Mouse (Mus musculus) layer of hippocampus, adult 2 months (tissue): ENCODE data around the gene H2-T22. TPM values are rescaled to one million over a fixed set of nuclear protein-coding genes. Genes with fewer than 3 reads are reported as not detected.
"Not testable (repeated sequence)": the region's sequence is repeated elsewhere in the genome, so short reads cannot be mapped to it uniquely, and the experiment has no call there.

Source experiments
- DNase-seq, 2 experiments: peaks; one replicate each; pipeline ENCODE4 v3.0.0; 2022; ENCODE audit warnings: low spot score in 2 of 2
- H3K27ac ChIP-seq: fragments of 200-600 bp; 2 replicates; pipeline ENCODE4 v1.8.1; 2022
- H3K4me3 ChIP-seq: fragments of 200-600 bp; 2 replicates; pipeline ENCODE4 v1.8.1; 2022; ENCODE audit warnings: mild to moderate bottlenecking
- CTCF ChIP-seq: fragments of 200-600 bp; conservative IDR thresholded peaks from 2 replicates; pipeline ENCODE4 v1.8.1; 2022; ENCODE audit warnings: antibody characterized with exemption, mild to moderate bottlenecking, moderate library complexity
- long read RNA-seq, 2 experiments: library from polyadenylated mRNA; stranded (forward); transcript quantifications; one replicate each; pipeline ENCODE4 v2.0.0; 2021; ENCODE audit warnings: borderline mapping rate in 2 of 2
- total RNA-seq, 2 experiments: library from RNA; stranded (reverse); gene quantifications; 2 replicates each; pipeline ENCODE4 v1.2.3; 2021

The H2-T22 gene
- 10 to 100 TPM in 1 of 2 experiments, 1 to 10 TPM in 1; 9.1 to 10.3 TPM for total RNA-seq
- long read RNA-seq, experiment 1, partial matches to known transcripts, result 1 of 2 reads
- long read RNA-seq, experiment 1, other reads (novel, unspliced or antisense), result 1 of 2 reads
- long read RNA-seq, experiment 2, partial matches to known transcripts, result 2 of 7 reads
- long read RNA-seq, experiment 2, other reads (novel, unspliced or antisense), result 5 of 7 reads

DNA sequence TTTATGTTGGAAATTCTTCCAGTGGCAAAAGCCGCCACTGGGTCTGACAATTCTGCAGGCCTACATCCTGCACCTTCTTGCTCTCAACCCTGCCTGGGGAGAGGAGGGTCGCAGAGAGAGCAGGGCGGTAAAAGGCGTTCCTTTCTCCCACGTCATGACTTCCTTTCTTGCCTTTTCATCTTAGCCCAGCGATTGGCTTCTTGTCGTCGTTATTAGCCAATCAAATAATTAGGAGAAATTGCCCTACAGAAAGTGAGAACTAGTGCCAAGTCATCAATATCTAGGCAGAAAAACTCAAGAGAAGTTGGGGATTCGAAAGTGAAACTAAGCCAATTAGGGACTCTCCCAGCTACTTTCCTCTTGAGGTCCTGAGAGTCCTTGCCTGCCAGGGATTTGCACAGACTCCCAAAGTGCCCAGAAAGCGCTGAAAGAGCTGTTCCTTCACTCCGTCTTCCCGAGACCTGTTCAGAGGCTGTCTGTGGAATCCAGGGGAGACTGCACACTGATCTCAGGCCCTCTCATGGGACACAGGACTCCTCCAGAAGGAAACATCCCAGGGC, at the start of gene H2-T22, which contains the start of gene Gm6034:
TSS of gene H2-T22 (minus strand) at position 138 of the 560 bp plus-strand sequence.
TSS of gene Gm6034 (plus strand) at position 352 of the 560 bp plus-strand sequence.
- DNase-seq, result peak; percentile 68 to 88
- peak within 1 kb of the TSS; percentile 65 for H3K4me3 ChIP-seq
- H3K27ac ChIP-seq, result peak within 1 kb of the TSS; percentile 66

DNA sequence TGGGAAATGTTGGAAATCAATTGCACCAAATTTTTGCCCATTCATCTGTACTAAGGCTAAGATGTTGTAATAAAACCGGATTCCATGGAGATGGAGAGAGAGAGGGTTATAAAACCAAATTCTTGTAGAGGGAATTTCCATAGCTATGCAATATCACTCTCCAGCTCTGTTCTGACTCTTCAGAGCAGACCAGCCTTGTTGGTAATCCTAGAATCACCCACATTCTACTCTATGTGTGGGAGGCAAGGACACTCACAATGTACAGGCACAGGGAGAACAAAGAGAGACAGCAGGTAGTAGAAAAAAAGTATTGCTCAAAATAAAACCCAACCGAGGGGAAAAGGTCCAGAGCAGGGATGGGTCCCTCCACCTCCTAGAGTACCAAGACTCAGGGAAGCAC, 49.4 kb upstream of the H2-T22 start:
- H3K4me3 ChIP-seq, result not testable (repeated sequence)

GRCm38 (mm10) chr17:36085976-36086375, 43.4 kb upstream of the H2-T22 start:
- not testable (repeated sequence) for H3K4me3 ChIP-seq, DNase-seq, H3K27ac ChIP-seq

More for the DNA sequence above, 49.4 kb upstream of the H2-T22 start:
- DNase-seq, H3K27ac ChIP-seq: not testable (repeated sequence)

DNA sequence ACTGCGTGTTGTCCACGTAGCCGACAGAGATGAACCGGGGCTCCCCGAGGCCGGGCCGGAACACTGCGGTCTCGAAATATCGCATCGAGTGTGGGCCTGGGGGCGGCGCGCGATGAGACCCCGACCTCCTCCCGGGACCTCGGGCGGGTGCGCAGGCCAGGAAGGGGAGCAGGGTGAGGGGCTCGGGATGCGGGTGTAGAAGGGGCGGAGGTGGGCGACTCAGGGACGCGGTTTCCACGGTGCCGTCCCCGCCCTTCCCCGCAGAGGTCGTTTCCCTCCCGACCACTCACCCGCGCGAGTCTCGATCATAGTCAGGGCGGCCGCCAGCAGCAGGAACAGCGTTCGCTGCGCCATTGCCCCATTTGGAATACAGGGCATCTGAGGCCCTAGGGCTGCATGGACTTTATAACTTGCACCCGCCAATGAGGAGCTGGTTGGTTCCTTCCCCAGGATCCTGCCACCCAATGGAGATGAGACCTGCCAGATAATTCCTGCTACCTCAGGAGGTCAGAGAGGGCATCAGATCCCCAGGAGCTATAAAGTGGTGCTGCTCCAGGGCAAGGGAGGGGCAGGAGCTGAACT, 41.4 kb upstream of the H2-T22 start:
- Histone ChIP-seq H3K4me3 (peak overlapping the region; percentile 58), H3K27ac (no peak overlapping the region)
- no peak for TF ChIP-seq CTCF
- no peak for DNase-seq

GRCm38 (mm10) chr17:36083266-36083869, 40.8 kb upstream of the H2-T22 start:
- Histone ChIP-seq H3K4me3 (peak overlapping the region; percentile 58), H3K27ac (no peak overlapping the region)
- DNase-seq, result no peak
- TF ChIP-seq CTCF, result no peak

- H3K27ac ChIP-seq, DNase-seq: not testable (repeated sequence)
- peak overlapping the region; percentile 58; the same call in 1 of the 2 replicates for H3K4me3 ChIP-seq
Observed at GRCm38 (mm10) chr17:36082519-36083232, 40.1 kb upstream of the H2-T22 start.

- H3K27ac ChIP-seq, H3K4me3 ChIP-seq, DNase-seq: not testable (repeated sequence)
Observed at GRCm38 (mm10) chr17:36081901-36082300, 39.4 kb upstream of the H2-T22 start.

GRCm38 (mm10) chr17:36060829-36061228, 18.3 kb upstream of the H2-T22 start:
- TF ChIP-seq CTCF, result peak; percentile 89
- peak; percentile 86 to 96 for DNase-seq
- H3K27ac ChIP-seq, result no peak overlapping the region
- no peak overlapping the region for H3K4me3 ChIP-seq

- not testable (repeated sequence) for H3K27ac ChIP-seq, DNase-seq, H3K4me3 ChIP-seq
Observed at GRCm38 (mm10) chr17:36058362-36058761, 15.8 kb upstream of the H2-T22 start, which contains the start of gene Gm11127. Gene Gm11127 (minus strand): TSS chr17:36058371.

DNA sequence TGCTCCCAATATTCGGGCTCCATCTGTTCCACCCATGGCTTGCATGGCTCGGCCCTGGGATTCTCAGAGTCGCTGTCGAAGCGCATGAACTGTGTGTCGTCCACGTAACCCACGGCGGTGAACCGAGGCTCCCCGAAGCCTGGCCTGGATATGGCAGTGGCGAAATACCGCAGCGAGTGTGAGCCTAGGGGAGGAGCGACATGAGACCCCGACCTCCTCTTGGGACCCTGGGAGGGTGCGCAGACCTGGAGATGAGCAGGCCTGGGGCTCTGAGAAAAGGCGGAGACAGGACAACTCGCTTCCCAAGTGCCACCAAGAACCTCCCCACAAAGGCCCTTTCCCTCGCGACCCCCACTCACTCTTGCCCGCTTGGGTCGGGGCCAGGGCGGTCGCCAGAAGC, 15.4 kb upstream of the H2-T22 start:
- DNase-seq, result not testable (repeated sequence)

GRCm38 (mm10) chr17:36043286-36043685, 739 bp upstream of the H2-T22 start:
- no peak for DNase-seq
- Histone ChIP-seq H3K4me3 (peak overlapping the region; percentile 65; the same call in 1 of the 2 replicates), H3K27ac (peak overlapping the region; percentile 37)
- TF ChIP-seq CTCF, result no peak

More for the DNA sequence above, 15.4 kb upstream of the H2-T22 start:
- not testable (repeated sequence) for H3K4me3 ChIP-seq, H3K27ac ChIP-seq

DNA sequence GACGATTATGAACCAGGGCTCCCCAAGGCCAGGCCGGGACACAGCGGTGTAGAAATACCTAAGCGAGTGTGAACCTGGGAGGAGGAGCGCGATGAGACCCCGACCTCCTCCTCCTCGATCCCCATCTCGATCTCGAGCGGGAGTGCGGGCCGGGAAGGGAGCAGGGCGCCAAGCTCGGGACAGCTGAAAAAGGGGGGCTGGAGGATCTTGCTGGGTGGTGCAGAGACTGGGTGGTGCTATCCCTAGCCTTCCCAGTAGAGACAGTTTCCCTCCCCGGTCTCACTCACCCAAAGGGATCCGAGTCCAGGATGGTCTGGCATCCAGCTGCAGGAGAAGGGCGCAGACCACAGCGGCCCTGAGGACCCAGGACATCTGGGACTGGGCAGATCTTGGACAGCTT, 492 bp downstream of the H2-T22 start:
- peak; percentile 31 for TF ChIP-seq CTCF
- not testable (repeated sequence) for DNase-seq
- Histone ChIP-seq H3K27ac (peak overlapping the region; percentile 66), H3K4me3 (peak overlapping the region; percentile 65)

DNA sequence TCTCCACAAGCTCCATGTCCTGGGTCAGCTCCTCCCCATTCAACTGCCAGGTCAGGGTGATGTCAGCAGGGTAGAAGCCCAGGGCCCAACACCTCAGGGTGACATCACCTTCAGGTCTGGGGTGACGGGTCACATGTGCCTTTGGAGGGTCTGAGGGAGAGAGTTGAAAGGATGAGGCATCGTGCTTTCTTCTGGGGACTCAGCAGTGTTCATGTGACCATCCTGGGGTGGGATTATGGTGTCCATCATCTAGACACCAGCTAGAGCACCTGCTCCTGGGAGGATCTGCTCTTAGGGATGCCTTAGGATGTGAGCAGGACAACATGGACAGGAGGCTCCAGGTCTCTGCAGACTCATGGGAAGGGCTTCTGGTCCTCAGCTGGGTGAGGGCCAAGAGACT, 1.9 kb downstream of the H2-T22 start:
- not testable (repeated sequence) for H3K4me3 ChIP-seq, DNase-seq, H3K27ac ChIP-seq

DNA sequence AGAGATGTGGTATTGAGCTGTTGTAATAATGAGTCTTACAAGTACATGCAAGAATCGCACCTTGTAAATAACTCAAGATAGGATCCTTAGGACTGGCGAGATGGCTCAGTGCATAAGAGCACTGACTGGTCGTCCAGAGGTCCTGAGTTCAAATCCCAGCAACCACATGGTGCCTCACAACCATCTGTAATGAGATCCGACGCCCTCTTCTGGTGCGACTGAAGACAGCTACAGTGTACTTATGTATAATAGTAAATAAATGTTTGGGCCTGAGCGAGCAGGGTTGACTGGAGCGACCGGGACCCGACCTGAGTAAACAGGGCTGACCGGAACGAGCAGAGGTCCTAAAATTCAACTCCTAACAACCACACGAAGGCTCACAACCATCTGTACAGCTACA, 6.4 kb downstream of the H2-T22 start:
- not testable (repeated sequence) for H3K4me3 ChIP-seq, H3K27ac ChIP-seq, DNase-seq
